Mouse (Mus musculus) G1E (cell line): ENCODE data around the gene Crtac1. TPM values are rescaled to one million over a fixed set of nuclear protein-coding genes. Genes with fewer than 3 reads are reported as not detected.

Source experiments
- ATAC-seq: 2 replicates; pipeline ENCODE4 v1.8.0; 2016; ENCODE audit warnings: mild to moderate bottlenecking; ENCODE audit not compliant: insufficient number of reproducible peaks, poor library complexity, low FRiP score, severe bottlenecking; ENCODE audit errors: extremely low read depth
- DNase-seq: peaks from one replicate; pipeline ENCODE4 v3.0.0; 2012; ENCODE audit warnings: low spot score
- H3K27me3 ChIP-seq: 2 replicates; pipeline ENCODE4 v1.6.1; 2012; ENCODE audit warnings: mild to moderate bottlenecking, low read length, inconsistent platforms; ENCODE audit not compliant: insufficient read depth
- H3K36me3 ChIP-seq: replicated peaks from 2 replicates; pipeline ENCODE3; 2012; ENCODE audit warnings: mild to moderate bottlenecking, inconsistent platforms
- H3K4me1 ChIP-seq: 2 replicates; pipeline ENCODE4 v1.6.1; 2012; ENCODE audit warnings: low read depth, low read length, inconsistent platforms, mixed read lengths; ENCODE audit not compliant: insufficient read depth
- H3K4me3 ChIP-seq: 2 replicates; pipeline ENCODE4 v1.5.1; 2012; ENCODE audit warnings: low read depth, mild to moderate bottlenecking, inconsistent platforms, low read length, moderate library complexity, mixed read lengths
- H3K9me3 ChIP-seq: replicated peaks from 2 replicates; pipeline ENCODE4 v1.6.1; 2012; ENCODE audit warnings: inconsistent platforms
- CTCF ChIP-seq: IDR thresholded peaks from 2 replicates; pipeline ENCODE4 v1.5.1; 2012; ENCODE audit warnings: low read depth, low read length, inconsistent platforms, mixed read lengths
- GATA1 ChIP-seq: IDR thresholded peaks from 2 replicates; pipeline ENCODE4 v1.6.1; 2012; ENCODE audit warnings: borderline replicate concordance, low read length, inconsistent platforms, mixed read lengths
- GATA2 ChIP-seq: IDR thresholded peaks from 2 replicates; pipeline ENCODE4 v1.6.1; 2012; ENCODE audit warnings: low read depth, low read length, inconsistent platforms, borderline replicate concordance
- POLR2AphosphoS5 ChIP-seq: IDR thresholded peaks from 2 replicates; pipeline ENCODE4 v1.6.1; 2012; ENCODE audit warnings: low read depth, low read length, inconsistent platforms; ENCODE audit not compliant: insufficient replicate concordance
- TAL1 ChIP-seq: conservative IDR thresholded peaks from 2 replicates; pipeline ENCODE4 v1.6.1; 2012; ENCODE audit warnings: low read depth, low read length, inconsistent platforms, mixed read lengths
- polyA plus RNA-seq: library from polyadenylated mRNA; stranded (reverse); fragments of >175 nt; gene quantifications from 2 replicates; pipeline ENCODE4 v1.2.3, GENCODE M21; 2012
- total RNA-seq, 2 experiments: library from RNA; stranded (forward) in 1 of 2; stranded (reverse) in 1 of 2; fragments of 200-1000 nt in 1 of 2; fragments of >200 nt in 1 of 2; fragmentation: Nextera tagmentation in 1 of 2; gene quantifications; 2 replicates each; pipeline ENCODE4 v1.2.3; 2014 to 2017

Gene Crtac1
- total and polyA plus RNA-seq, 3 experiments: not detected

GRCm38 (mm10) chr19:42246626-42247025 is 185.0 kb downstream of the Crtac1 start:
- TF ChIP-seq POLR2AphosphoS5 (no peak), TAL1 (no peak), GATA1 (no peak), GATA2 (no peak), CTCF (no peak)
- no peak overlapping the region for H3K4me3 ChIP-seq
- peaks cover 17% of the 10 kb centered on the region; the same call in 1 of the 2 replicates for H3K27me3 ChIP-seq
- ATAC-seq: no peak
- DNase-seq: no peak
- no peaks in the 10 kb centered on the region for H3K4me1 ChIP-seq
- no peaks in the 10 kb centered on the region for H3K36me3 ChIP-seq
- no peaks in the 10 kb centered on the region for H3K9me3 ChIP-seq

GRCm38 (mm10) chr19:42243401-42243800 is 188.2 kb downstream of the Crtac1 start:
- Histone ChIP-seq H3K9me3 (no peaks in the 10 kb centered on the region), H3K4me3 (no peak overlapping the region), H3K27me3 (peaks cover 11% of the 10 kb centered on the region), H3K4me1 (no peaks in the 10 kb centered on the region), H3K36me3 (no peaks in the 10 kb centered on the region)
- ATAC-seq (no peak), DNase-seq (no peak)
- TF ChIP-seq GATA2 (no peak), CTCF (no peak), TAL1 (no peak), POLR2AphosphoS5 (no peak), GATA1 (no peak)

GRCm38 (mm10) chr19:42240881-42241280 is 190.7 kb downstream of the Crtac1 start:
- DNase-seq: no peak
- H3K36me3 ChIP-seq: no peaks in the 10 kb centered on the region
- TF ChIP-seq POLR2AphosphoS5 (no peak), GATA2 (no peak), TAL1 (no peak), CTCF (no peak), GATA1 (no peak)
- no peak for ATAC-seq
- H3K4me1 ChIP-seq: no peaks in the 10 kb centered on the region
- H3K9me3 ChIP-seq: no peaks in the 10 kb centered on the region
- no peak overlapping the region for H3K4me3 ChIP-seq
- H3K27me3 ChIP-seq: peaks cover 5% of the 10 kb centered on the region

GRCm38 (mm10) chr19:42238341-42238715 is 193.3 kb downstream of the Crtac1 start:
- Histone ChIP-seq H3K4me3 (no peak overlapping the region), H3K4me1 (no peaks in the 10 kb centered on the region), H3K27me3 (peaks cover 5% of the 10 kb centered on the region), H3K9me3 (no peaks in the 10 kb centered on the region), H3K36me3 (no peaks in the 10 kb centered on the region)
- DNase-seq (no peak), ATAC-seq (no peak)
- TF ChIP-seq TAL1 (no peak), GATA1 (no peak), CTCF (no peak), POLR2AphosphoS5 (no peak), GATA2 (no peak)

GRCm38 (mm10) chr19:42237602-42238340 is 193.8 kb downstream of the Crtac1 start:
- no peak overlapping the region for H3K4me3 ChIP-seq
- H3K4me1 ChIP-seq: no peaks in the 10 kb centered on the region
- H3K27me3 ChIP-seq: peaks cover 2% of the 10 kb centered on the region; the same call in 1 of the 2 replicates
- ATAC-seq (no peak), DNase-seq (no peak)
- H3K36me3 ChIP-seq: no peaks in the 10 kb centered on the region
- no peaks in the 10 kb centered on the region for H3K9me3 ChIP-seq
- TF ChIP-seq GATA1 (no peak), CTCF (no peak), POLR2AphosphoS5 (no peak), TAL1 (no peak), GATA2 (no peak)

Other genes with a start within 250 kb of the Crtac1 start
- not detected in 2 replicates for gene Sfrp5, start 229.5 kb downstream of the Crtac1 start, total RNA-seq (2014; fragmentation: Nextera tagmentation)
- not detected in 2 replicates for gene Sfrp5, start 229.5 kb downstream of the Crtac1 start, total RNA-seq (2017)
- gene Sfrp5, start 229.5 kb downstream of the Crtac1 start, polyA plus RNA-seq: not detected in 2 replicates
- gene Golga7b, start 184.2 kb downstream of the Crtac1 start, total RNA-seq (2014; fragmentation: Nextera tagmentation): not detected in 2 replicates
- gene Golga7b, start 184.2 kb downstream of the Crtac1 start, total RNA-seq (2017): 0.11 TPM in 1 of 2 replicates, not detected in the other
- gene Golga7b, start 184.2 kb downstream of the Crtac1 start, polyA plus RNA-seq: not detected in 2 replicates
- 27.0 and 46.5 TPM in 2 replicates for gene R3hcc1l, start 87.0 kb upstream of the Crtac1 start, total RNA-seq (2014; fragmentation: Nextera tagmentation)
- gene R3hcc1l, start 87.0 kb upstream of the Crtac1 start, total RNA-seq (2017): 26.9 and 32.3 TPM in 2 replicates
- gene R3hcc1l, start 87.0 kb upstream of the Crtac1 start, polyA plus RNA-seq: 1.3 and 1.7 TPM in 2 replicates
- not detected in 2 replicates for gene Loxl4, start 181.0 kb upstream of the Crtac1 start, total RNA-seq (2014; fragmentation: Nextera tagmentation)
- not detected in 2 replicates for gene Loxl4, start 181.0 kb upstream of the Crtac1 start, total RNA-seq (2017)
- not detected in 2 replicates for gene Loxl4, start 181.0 kb upstream of the Crtac1 start, polyA plus RNA-seq